Mouse (Mus musculus): ENCODE data around the gene Lipe.

DNA sequence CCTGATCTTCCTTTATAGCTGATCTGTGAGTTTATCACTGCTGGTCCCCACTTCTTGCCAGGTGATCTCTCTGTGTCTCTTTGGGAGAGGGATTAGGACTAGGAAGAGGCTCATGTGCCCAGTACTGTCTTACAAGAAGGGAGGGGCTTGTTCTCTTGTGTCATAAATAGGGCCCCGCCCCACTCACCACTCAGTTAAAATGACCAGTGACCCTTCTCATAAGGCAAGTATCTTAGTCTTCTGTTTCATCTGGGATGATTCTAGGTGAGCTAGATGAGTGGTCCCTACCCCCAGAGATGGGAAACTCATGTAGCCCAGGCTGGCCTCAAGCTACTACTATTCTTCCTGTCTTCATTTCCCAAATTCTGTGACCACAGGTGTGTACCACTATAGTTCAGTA, at the start of gene Lipe:
- no peak for TF ChIP-seq CTCF (IDR thresholded peaks at IDR 0.05 in 2 of 3, conservative IDR thresholded peaks at IDR 0.05 in 1 of 3; ENCODE audit: control insufficient read depth in 1 of 3, insufficient read depth in 1 of 3, low read depth in 2 of 3, low read length in 3 of 3, poor library complexity in 1 of 3, severe bottlenecking in 1 of 3)
- no peak for TF ChIP-seq NRF1 (IDR thresholded peaks at IDR 0.05; ENCODE audit: insufficient read depth, low read depth, low read length, poor library complexity, severe bottlenecking)
- no peak for TF ChIP-seq CHD1 (IDR thresholded peaks at IDR 0.05; ENCODE audit: low read depth, low read length)
- TF ChIP-seq E2F4 (IDR thresholded peaks at IDR 0.05; ENCODE audit: borderline replicate concordance, low read depth, low read length), result no peak
- TF ChIP-seq EP300 (IDR thresholded peaks at IDR 0.05; ENCODE audit: low read depth in 1 of 2, low read length in 2 of 2), result no peak
- TF ChIP-seq SIN3A (IDR thresholded peaks at IDR 0.05; ENCODE audit: low read length), result no peak
- no peak for TF ChIP-seq ZNF384 (IDR thresholded peaks at IDR 0.05; ENCODE audit: low read depth, low read length)
- TF ChIP-seq ZMIZ1 (IDR thresholded peaks at IDR 0.05; ENCODE audit: low read depth, low read length), result no peak

Measured in MEL (cell line).